Mouse (Mus musculus): Measurements from ENCODE around the gene Atg2a.
"Not testable (repeated sequence)": the region's sequence is repeated elsewhere in the genome, so short reads cannot be mapped to it uniquely, and the experiment has no call there.

DNA sequence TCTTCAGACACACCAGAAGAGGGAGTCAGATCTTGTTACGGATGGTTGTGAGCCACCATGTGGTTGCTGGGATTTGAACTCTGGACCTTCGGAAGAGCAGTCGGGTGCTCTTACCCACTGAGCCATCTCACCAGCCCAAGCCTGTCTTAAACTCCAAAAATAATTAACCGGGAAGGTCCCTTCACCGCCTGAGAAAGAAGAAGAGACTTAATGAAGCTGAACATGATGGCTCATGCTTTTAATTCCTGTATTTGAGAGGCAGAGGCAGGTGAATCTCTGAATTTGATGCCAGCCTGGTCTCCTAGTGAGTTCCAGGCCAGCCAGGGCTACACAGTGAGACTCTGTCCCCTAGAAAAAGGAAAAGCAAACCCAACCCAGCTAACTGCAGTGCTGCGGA, 49.2 kb downstream of the Atg2a start:
- TF ChIP-seq CTCF (IDR thresholded peaks at IDR 0.05; ENCODE audit: borderline replicate concordance, insufficient read depth, low read length); POLR2A (IDR thresholded peaks at IDR 0.05; ENCODE audit: low read depth, low read length): not testable (repeated sequence)
